Mouse (Mus musculus) liver, embryonic 14.5 days (tissue): ENCODE results near the gene Dnmt3a.

Experiments
- CTCF ChIP-seq: IDR thresholded peaks from 2 replicates; pipeline ENCODE4 v1.5.1; 2016; ENCODE audit warnings: antibody characterized with exemption, low read depth, control low read depth
- EP300 ChIP-seq: IDR thresholded peaks from 2 replicates; pipeline ENCODE4 v1.6.1; 2016; ENCODE audit warnings: antibody characterized with exemption, low read depth

DNA sequence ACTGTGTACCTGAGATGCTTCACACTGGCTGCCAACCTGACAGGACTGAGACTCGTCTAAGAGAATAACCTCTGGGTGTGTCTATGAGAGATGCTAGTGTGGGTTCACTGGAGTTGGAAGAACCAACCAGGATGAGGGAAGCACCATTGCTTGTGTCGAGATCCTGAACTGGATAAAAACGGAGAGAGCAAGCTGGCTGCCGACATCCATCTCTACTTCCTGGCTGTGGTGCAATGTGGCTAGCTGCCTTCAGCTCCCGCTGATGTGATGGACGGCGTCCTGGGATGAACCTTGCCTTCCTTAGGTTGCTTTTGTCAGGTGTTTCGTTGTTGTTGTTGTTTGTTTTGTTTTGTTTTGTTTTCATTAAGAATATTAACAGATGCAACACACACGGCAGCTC is 52.0 kb downstream of the Dnmt3a start:
- TF ChIP-seq CTCF, result no peak
- TF ChIP-seq EP300, result no peak
